Mouse (Mus musculus): ENCODE results near the gene Arhgap10. TPM values are rescaled to one million over a fixed set of nuclear protein-coding genes. Genes with fewer than 3 reads are reported as not detected.

The Arhgap10 gene
- total and polyA plus RNA-seq, 3 experiments: 13.1 to 22.8 TPM; not detected in 1

DNA sequence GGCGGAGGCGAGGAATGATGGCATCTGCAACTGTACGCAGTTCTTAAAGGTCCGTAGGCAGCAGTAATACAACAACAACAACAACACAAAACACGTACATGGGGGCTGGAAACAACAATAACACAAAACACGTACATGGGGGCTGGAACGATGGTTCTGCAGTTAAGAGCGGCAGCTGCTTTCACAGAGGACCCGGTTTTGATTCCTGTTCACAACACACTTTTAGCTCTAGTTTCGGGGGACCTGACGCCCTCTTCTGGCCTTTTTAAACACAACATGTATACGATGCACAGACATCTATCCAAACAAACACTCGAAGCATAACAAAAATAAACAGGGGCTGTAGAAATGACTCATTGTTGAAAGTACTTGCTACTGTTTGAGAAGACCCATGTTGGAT lies 110.9 kb downstream of the Arhgap10 start:
- TF ChIP-seq ZKSCAN1 (IDR thresholded peaks at IDR 0.05; ENCODE audit: low read depth, low read length): no peak
- TF ChIP-seq HCFC1 (IDR thresholded peaks at IDR 0.05; ENCODE audit: low read depth, low read length): no peak
- TF ChIP-seq NRF1 (IDR thresholded peaks at IDR 0.05; ENCODE audit: insufficient read depth, low read depth, low read length, poor library complexity, severe bottlenecking): no peak
- TF ChIP-seq RAD21 (IDR thresholded peaks at IDR 0.05; ENCODE audit: low read depth, low read length): peak; percentile 10; the same call in 1 of the 2 replicates
- no peak for TF ChIP-seq NELFE (IDR thresholded peaks at IDR 0.05; ENCODE audit: low read depth, low read length)
- peak; percentile 33; the same call in 1 of the 2 replicates for TF ChIP-seq SMC3 (IDR thresholded peaks at IDR 0.05; ENCODE audit: low read depth, low read length)
- peak in 2 of 3 experiments; percentile 7 to 20; a peak in 1 of 6 replicates for TF ChIP-seq CTCF (IDR thresholded peaks at IDR 0.05 in 2 of 3, conservative IDR thresholded peaks at IDR 0.05 in 1 of 3; ENCODE audit: control insufficient read depth in 1 of 3, insufficient read depth in 1 of 3, low read depth in 2 of 3, low read length in 3 of 3, poor library complexity in 1 of 3, severe bottlenecking in 1 of 3)
- Histone ChIP-seq H3K27me3 (ENCODE audit: control insufficient read depth in 1 of 2, insufficient read depth in 2 of 2, low read length in 2 of 2) (no peaks in the 10 kb centered on the region), H3K9me3 (replicated peaks; ENCODE audit: insufficient read depth, low read length) (no peaks in the 10 kb centered on the region), H3K36me3 (ENCODE audit: control insufficient read depth in 1 of 2, insufficient read depth in 2 of 2, low read length in 2 of 2) (no peaks in the 10 kb centered on the region), H3K27ac (ENCODE audit: control insufficient read depth, low read depth, low read length) (no peak overlapping the region), H3K9ac (ENCODE audit: control insufficient read depth, low read depth, low read length, poor library complexity, severe bottlenecking) (no peak overlapping the region), H3K4me1 (ENCODE audit: control insufficient read depth in 1 of 2, insufficient read depth in 2 of 2, low read length in 2 of 2) (no peaks in the 10 kb centered on the region), H3K4me3 (ENCODE audit: control insufficient read depth in 1 of 2, insufficient read depth in 1 of 2, low read depth in 2 of 2, low read length in 2 of 2) (no peak overlapping the region), H3K79me2 (ENCODE audit: control insufficient read depth, insufficient read depth, low read length, poor library complexity) (no peaks in the 10 kb centered on the region)
- peak; percentile 32 for DNase-seq (ENCODE audit: low read depth, low spot score)

DNA sequence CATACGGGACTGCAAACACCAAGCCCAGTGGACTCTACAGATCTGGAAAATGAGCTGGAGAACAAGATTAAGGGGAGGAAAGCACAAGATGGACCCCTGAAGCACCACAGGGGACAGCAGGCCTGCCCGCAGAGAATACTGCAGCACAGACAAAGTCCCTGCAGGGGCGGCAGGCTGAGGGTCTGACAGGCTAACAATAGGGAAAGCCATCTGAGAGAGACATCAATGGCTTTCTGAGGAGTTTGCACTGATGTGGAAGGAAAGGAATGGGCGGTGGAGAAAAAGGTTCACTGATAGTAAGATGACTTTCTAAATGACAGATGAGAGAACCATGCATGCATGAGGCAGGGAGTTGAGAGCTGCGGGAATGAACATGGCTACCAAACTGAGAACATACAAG lies 111.3 kb downstream of the Arhgap10 start:
- Histone ChIP-seq H3K36me3 (ENCODE audit: control insufficient read depth in 1 of 2, insufficient read depth in 2 of 2, low read length in 2 of 2) (no peaks in the 10 kb centered on the region), H3K79me2 (ENCODE audit: control insufficient read depth, insufficient read depth, low read length, poor library complexity) (no peaks in the 10 kb centered on the region), H3K4me1 (ENCODE audit: control insufficient read depth in 1 of 2, insufficient read depth in 2 of 2, low read length in 2 of 2) (no peaks in the 10 kb centered on the region), H3K27ac (ENCODE audit: control insufficient read depth, low read depth, low read length) (no peak overlapping the region), H3K9me3 (replicated peaks; ENCODE audit: insufficient read depth, low read length) (no peaks in the 10 kb centered on the region), H3K27me3 (ENCODE audit: control insufficient read depth in 1 of 2, insufficient read depth in 2 of 2, low read length in 2 of 2) (no peaks in the 10 kb centered on the region), H3K9ac (ENCODE audit: control insufficient read depth, low read depth, low read length, poor library complexity, severe bottlenecking) (no peak overlapping the region), H3K4me3 (ENCODE audit: control insufficient read depth in 1 of 2, insufficient read depth in 1 of 2, low read depth in 2 of 2, low read length in 2 of 2) (no peak overlapping the region)
- TF ChIP-seq SIN3A (IDR thresholded peaks at IDR 0.05; ENCODE audit: low read length) (no peak), POLR2A (IDR thresholded peaks at IDR 0.05; ENCODE audit: control insufficient read depth in 1 of 2, insufficient read depth in 1 of 2, low read depth in 1 of 2, low read length in 2 of 2, poor library complexity in 1 of 2) (no peak), JUND (IDR thresholded peaks at IDR 0.05; ENCODE audit: low read depth, low read length) (no peak), ZMIZ1 (IDR thresholded peaks at IDR 0.05; ENCODE audit: low read depth, low read length) (no peak), EP300 (IDR thresholded peaks at IDR 0.05; ENCODE audit: low read depth in 1 of 2, low read length in 2 of 2) (no peak), MAX (IDR thresholded peaks at IDR 0.05; ENCODE audit: low read length) (no peak), TAL1 (IDR thresholded peaks at IDR 0.05; ENCODE audit: low read length) (no peak), SMC3 (IDR thresholded peaks at IDR 0.05; ENCODE audit: low read depth, low read length) (no peak), USF2 (IDR thresholded peaks at IDR 0.05; ENCODE audit: borderline replicate concordance in 1 of 2, insufficient read depth in 1 of 2, low read depth in 1 of 2, low read length in 2 of 2) (no peak), NELFE (IDR thresholded peaks at IDR 0.05; ENCODE audit: low read depth, low read length) (no peak), UBTF (IDR thresholded peaks at IDR 0.05; ENCODE audit: borderline replicate concordance, insufficient read depth, low read depth, low read length) (no peak)
- DNase-seq (ENCODE audit: low read depth, low spot score): no peak
